Comparison of ENCODE assay signal across 16 mouse cellular contexts in the genomic region with DNA sequence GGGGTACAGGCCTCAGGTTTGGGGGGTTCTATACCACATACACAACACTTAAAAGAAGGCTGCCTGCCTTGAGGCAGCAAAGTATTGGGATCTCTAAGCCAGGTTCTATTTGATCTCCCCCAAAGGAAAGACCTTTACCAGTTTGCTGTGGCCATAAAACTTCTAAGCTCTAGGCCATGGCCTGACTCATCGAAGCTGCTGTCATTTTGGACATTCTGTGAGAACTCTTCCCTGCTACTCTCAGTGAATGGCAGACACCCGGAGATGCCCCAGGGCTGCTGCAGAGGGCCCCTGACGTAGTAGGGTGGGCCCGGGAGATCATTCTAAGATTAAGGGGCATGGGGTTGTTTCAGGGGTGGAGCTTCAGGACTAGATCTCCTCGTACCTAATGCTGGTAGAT.
"Had no signal": no experiment of that assay in that cellular context is flagged by ENCODE, and none has a peak within 500 bp of the region (broad histone marks: within the 10 kb centered on the region; RNA-seq: fewer than 3 reads in every experiment).

No protein-coding gene starts in this region.

- H3K9me3 ChIP-seq: neural tube, embryonic 13.5 days; neural tube, embryonic 15.5 days; stomach, embryonic 15.5 days had no signal

- H3K27me3 ChIP-seq: stomach, embryonic 15.5 days had no signal

- H3K4me1 ChIP-seq: neural tube, embryonic 13.5 days; neural tube, embryonic 15.5 days; stomach, embryonic 15.5 days had no signal

- H3K9ac ChIP-seq: neural tube, embryonic 13.5 days; neural tube, embryonic 15.5 days; stomach, embryonic 15.5 days had no signal

- H3K4me3 ChIP-seq: neural tube, embryonic 13.5 days; neural tube, embryonic 15.5 days; stomach, embryonic 15.5 days had no signal

- H3K36me3 ChIP-seq: neural tube, embryonic 13.5 days; neural tube, embryonic 15.5 days; stomach, embryonic 15.5 days had no signal

- H3K4me2 ChIP-seq: neural tube, embryonic 13.5 days; neural tube, embryonic 15.5 days; stomach, embryonic 15.5 days had no signal

- H3K27ac ChIP-seq: neural tube, embryonic 13.5 days; neural tube, embryonic 15.5 days; stomach, embryonic 15.5 days; stomach, postnatal 0 days had no signal

- DNase-seq: retina, postnatal 1 day; right cerebral cortex, adult 18-20 months; right cerebral cortex, postnatal 14 days; right cerebral cortex, postnatal 25 days; right cerebral cortex, postnatal 4 days; spleen, adult 18-20 months; thymus, adult 18-20 months; thymus, adult 2 months; thymus, postnatal 14 days; thymus, postnatal 25 days; thymus, postnatal 36 days; thymus, postnatal 4 days had no signal
